Mouse (Mus musculus) neural tube, embryonic 14.5 days (tissue): Measurements from ENCODE around the gene Myo1b. TPM values are rescaled to one million over a fixed set of nuclear protein-coding genes. Genes with fewer than 3 reads are reported as not detected.
A peak's percentile ranks its signal among the peaks of the same experiment; 100 is the strongest.
"Not testable (repeated sequence)": the region's sequence is repeated elsewhere in the genome, so short reads cannot be mapped to it uniquely, and the experiment has no call there.

ENCODE experiments used
- ATAC-seq: fragments of 200-750 bp; cut with Nextera tagmentation; 2 replicates; pipeline ENCODE4 v1.8.0; 2017; ENCODE audit warnings: low read depth, mild to moderate bottlenecking, moderate TSS enrichment, moderate library complexity
- H3K27ac ChIP-seq: fragments of 300-500 bp; sonication (generic); 2 replicates; pipeline ENCODE4 v1.5.1; 2014; ENCODE audit warnings: low read depth, mild to moderate bottlenecking, control low read depth, low read length, moderate library complexity, mixed read lengths
- H3K27me3 ChIP-seq: fragments of 300-500 bp; sonication (generic); 2 replicates; pipeline ENCODE4 v1.6.1; 2014; ENCODE audit warnings: low read length; ENCODE audit not compliant: control insufficient read depth, insufficient read depth
- H3K36me3 ChIP-seq: fragments of 300-500 bp; sonication (generic); 2 replicates; pipeline ENCODE4 v1.6.1; 2014; ENCODE audit warnings: low read length, mixed read lengths; ENCODE audit not compliant: control insufficient read depth, insufficient read depth
- H3K4me1 ChIP-seq: fragments of 300-500 bp; sonication (generic); 2 replicates; pipeline ENCODE4 v1.6.1; 2014; ENCODE audit warnings: low read length; ENCODE audit not compliant: control insufficient read depth, insufficient read depth
- H3K4me2 ChIP-seq: fragments of 300-500 bp; sonication (generic); 2 replicates; pipeline ENCODE4 v1.6.1; 2014; ENCODE audit warnings: mild to moderate bottlenecking, low read depth, low read length, control low read depth
- H3K4me3 ChIP-seq: fragments of 300-500 bp; sonication (generic); 2 replicates; pipeline ENCODE4 v1.5.1; 2014; ENCODE audit warnings: low read depth, low read length, control low read depth, mixed read lengths
- H3K9ac ChIP-seq: fragments of 300-500 bp; sonication (generic); replicated peaks from 2 replicates; pipeline ENCODE4 v1.6.1; 2014; ENCODE audit warnings: low read depth, mild to moderate bottlenecking, control low read depth, low read length, mixed read lengths
- H3K9me3 ChIP-seq: fragments of 300-500 bp; sonication (generic); 2 replicates; pipeline ENCODE4 v1.6.1; 2016; ENCODE audit warnings: low read length; ENCODE audit not compliant: control insufficient read depth
- WGBS: fragments of 180-500 bp; shearing (Covaris S2); extraction: QIAGEN DNeasy Blood & Tissue Kit; methylation state at CpG from one replicate; pipeline ENCODE4 v1.1.7; 2014; 5-methylcytosine and 5-hydroxymethylcytosine counted together
- polyA plus RNA-seq: library from polyadenylated mRNA; unstranded; fragments of >200 nt; fragmentation: Nextera tagmentation; extraction: Ambion mirVana; gene quantifications from 2 replicates; pipeline ENCODE4 v1.2.1, GENCODE M21; 2014

Gene Myo1b
- polyA plus RNA-seq, 1 experiment from 2014 or later: 74.8 TPM

GRCm38 (mm10) chr1:51871234-51871633, 44.6 kb downstream of the Myo1b start:
- H3K9ac ChIP-seq, H3K36me3 ChIP-seq, H3K27ac ChIP-seq, H3K9me3 ChIP-seq, H3K4me3 ChIP-seq, H3K4me1 ChIP-seq, H3K4me2 ChIP-seq, H3K27me3 ChIP-seq: not testable (repeated sequence)
- ATAC-seq: peak; percentile 46; the same call in 1 of the 2 replicates
- 74% methylated on average over 2 of the region's 2 CpGs for WGBS

GRCm38 (mm10) chr1:51862828-51863421, 52.9 kb downstream of the Myo1b start:
- WGBS: 89% methylated on average over 8 of the region's 8 CpGs
- no peaks in the 10 kb centered on the region for H3K27me3 ChIP-seq

GRCm38 (mm10) chr1:51860837-51861236, 55.0 kb downstream of the Myo1b start:
- no peak for ATAC-seq
- no peak overlapping the region for H3K4me3 ChIP-seq
- 90% methylated on average over 10 of the region's 10 CpGs for WGBS
- no peak overlapping the region for H3K4me2 ChIP-seq
- no peaks in the 10 kb centered on the region for H3K27me3 ChIP-seq
- no peak overlapping the region for H3K9ac ChIP-seq
- no peak overlapping the region for H3K27ac ChIP-seq
- H3K36me3 ChIP-seq: no peaks in the 10 kb centered on the region
- no peaks in the 10 kb centered on the region for H3K4me1 ChIP-seq
- H3K9me3 ChIP-seq: no peaks in the 10 kb centered on the region

More at GRCm38 (mm10) chr1:51862828-51863421, 52.9 kb downstream of the Myo1b start:
- Histone ChIP-seq H3K4me3 (no peak overlapping the region), H3K27ac (no peak overlapping the region), H3K9ac (no peak overlapping the region), H3K4me2 (no peak overlapping the region), H3K36me3 (no peaks in the 10 kb centered on the region), H3K9me3 (no peaks in the 10 kb centered on the region), H3K4me1 (no peaks in the 10 kb centered on the region; the same call in 1 of the 2 replicates)
- no peak for ATAC-seq

GRCm38 (mm10) chr1:51856946-51857345, 58.9 kb downstream of the Myo1b start:
- no peak overlapping the region for H3K9ac ChIP-seq
- ATAC-seq: no peak
- no peaks in the 10 kb centered on the region for H3K27me3 ChIP-seq
- H3K27ac ChIP-seq: no peak overlapping the region
- no peaks in the 10 kb centered on the region for H3K9me3 ChIP-seq
- no peak overlapping the region for H3K4me2 ChIP-seq
- H3K4me3 ChIP-seq: no peak overlapping the region
- H3K36me3 ChIP-seq: no peaks in the 10 kb centered on the region
- 90% methylated on average over 4 of the region's 4 CpGs for WGBS
- no peaks in the 10 kb centered on the region for H3K4me1 ChIP-seq

GRCm38 (mm10) chr1:51856245-51856915, 59.5 kb downstream of the Myo1b start:
- Histone ChIP-seq H3K4me2 (no peak overlapping the region), H3K9ac (no peak overlapping the region), H3K27me3 (no peaks in the 10 kb centered on the region), H3K4me3 (no peak overlapping the region), H3K27ac (no peak overlapping the region), H3K4me1 (no peaks in the 10 kb centered on the region), H3K36me3 (no peaks in the 10 kb centered on the region), H3K9me3 (no peaks in the 10 kb centered on the region)
- ATAC-seq: no peak
- 86% methylated on average over 11 of the region's 11 CpGs for WGBS

GRCm38 (mm10) chr1:51855541-51856244, 60.2 kb downstream of the Myo1b start:
- WGBS: 61% methylated on average over 10 of the region's 10 CpGs
- ATAC-seq: no peak

GRCm38 (mm10) chr1:51852314-51852713, 63.6 kb downstream of the Myo1b start:
- Histone ChIP-seq H3K27ac (no peak overlapping the region), H3K4me1 (no peaks in the 10 kb centered on the region), H3K36me3 (no peaks in the 10 kb centered on the region), H3K4me2 (no peak overlapping the region), H3K9ac (no peak overlapping the region), H3K27me3 (no peaks in the 10 kb centered on the region), H3K4me3 (no peak overlapping the region), H3K9me3 (no peaks in the 10 kb centered on the region)
- ATAC-seq: no peak
- WGBS: 76% methylated on average over 5 of the region's 5 CpGs

More at GRCm38 (mm10) chr1:51855541-51856244, 60.2 kb downstream of the Myo1b start:
- H3K9me3 ChIP-seq: no peaks in the 10 kb centered on the region
- H3K36me3 ChIP-seq: no peaks in the 10 kb centered on the region
- no peaks in the 10 kb centered on the region for H3K4me1 ChIP-seq
- H3K4me2 ChIP-seq: no peak overlapping the region
- H3K27me3 ChIP-seq: no peaks in the 10 kb centered on the region
- no peak overlapping the region for H3K9ac ChIP-seq
- no peak overlapping the region for H3K27ac ChIP-seq
- no peak overlapping the region for H3K4me3 ChIP-seq

- Histone ChIP-seq H3K9me3 (no peaks in the 10 kb centered on the region), H3K27me3 (no peaks in the 10 kb centered on the region), H3K9ac (no peak overlapping the region), H3K4me3 (no peak overlapping the region), H3K4me2 (no peak overlapping the region), H3K27ac (peak overlapping the region; percentile 34; the same call in 1 of the 2 replicates), H3K4me1 (no peaks in the 10 kb centered on the region), H3K36me3 (no peaks in the 10 kb centered on the region)
- ATAC-seq: no peak
- WGBS: 48% methylated on average over 8 of the region's 8 CpGs
Observed at GRCm38 (mm10) chr1:51849570-51850211, 66.2 kb downstream of the Myo1b start.
